Mouse (Mus musculus): ENCODE data around the gene Stambpl1. TPM values are rescaled to one million over a fixed set of nuclear protein-coding genes. Genes with fewer than 3 reads are reported as not detected.
"Not testable (repeated sequence)": the region's sequence is repeated elsewhere in the genome, so short reads cannot be mapped to it uniquely, and the experiment has no call there.

The Stambpl1 gene
- total RNA-seq, 1 experiment from 2014 or later, result 5.5 TPM

DNA sequence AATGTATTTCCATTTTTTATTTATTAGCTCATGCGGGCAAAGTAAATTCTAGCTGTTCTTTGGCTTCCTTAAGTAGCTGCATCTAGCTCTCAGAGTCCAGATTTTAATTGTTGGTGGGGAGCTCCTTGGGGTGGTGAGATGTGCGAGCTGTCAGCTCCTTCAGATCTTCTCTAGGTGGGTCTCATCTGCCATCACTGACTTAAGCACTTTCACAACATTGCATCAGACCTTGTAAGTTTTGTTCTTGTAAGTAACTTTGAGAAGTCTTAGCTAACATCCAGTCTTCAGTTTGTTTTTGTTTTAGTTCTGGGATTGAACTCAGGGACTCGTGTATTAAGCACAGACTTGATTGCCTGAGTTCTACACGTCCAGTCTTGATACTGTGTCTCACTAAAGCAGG, 6.9 kb downstream of the Stambpl1 start:
- DNase-seq, result no peak

DNA sequence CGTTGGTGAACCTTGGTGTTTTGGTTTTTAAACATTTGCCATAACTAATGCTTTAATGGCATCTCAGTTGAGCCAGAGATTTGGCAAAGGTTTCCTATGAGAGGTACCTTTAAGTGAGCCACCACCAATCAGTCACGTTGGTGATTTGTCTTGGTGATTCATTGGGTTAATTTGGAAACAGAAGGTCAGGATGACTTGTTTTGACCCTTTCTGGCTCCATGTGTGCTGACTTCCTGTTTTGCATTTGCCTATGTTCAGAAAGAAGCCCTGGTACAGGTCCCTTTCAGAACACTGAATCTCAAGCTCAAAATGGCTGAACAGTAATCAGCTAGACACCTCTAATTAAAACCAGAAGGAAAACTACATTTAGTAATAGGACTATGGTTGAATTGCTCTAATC, 7.5 kb downstream of the Stambpl1 start:
- no peak for DNase-seq

DNA sequence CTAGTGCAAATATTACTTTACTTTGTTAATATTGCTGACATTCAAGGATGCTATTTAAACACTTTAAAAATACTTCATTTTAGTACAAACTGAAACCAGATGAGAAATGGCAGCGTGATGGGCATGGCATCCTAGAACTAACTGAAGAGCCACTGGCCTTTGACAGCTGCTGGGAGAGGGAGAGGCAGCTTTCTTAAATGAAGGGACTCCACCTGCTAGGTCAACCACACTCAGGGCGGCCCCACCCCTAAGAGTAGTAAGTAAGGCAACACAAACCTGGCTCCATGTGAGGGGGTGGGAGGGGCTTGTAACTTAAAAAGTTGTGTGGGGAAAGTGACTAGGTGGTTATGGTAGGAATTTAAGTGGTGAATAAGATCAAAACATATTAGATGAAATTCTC, 10.6 kb downstream of the Stambpl1 start:
- no peak for DNase-seq

DNA sequence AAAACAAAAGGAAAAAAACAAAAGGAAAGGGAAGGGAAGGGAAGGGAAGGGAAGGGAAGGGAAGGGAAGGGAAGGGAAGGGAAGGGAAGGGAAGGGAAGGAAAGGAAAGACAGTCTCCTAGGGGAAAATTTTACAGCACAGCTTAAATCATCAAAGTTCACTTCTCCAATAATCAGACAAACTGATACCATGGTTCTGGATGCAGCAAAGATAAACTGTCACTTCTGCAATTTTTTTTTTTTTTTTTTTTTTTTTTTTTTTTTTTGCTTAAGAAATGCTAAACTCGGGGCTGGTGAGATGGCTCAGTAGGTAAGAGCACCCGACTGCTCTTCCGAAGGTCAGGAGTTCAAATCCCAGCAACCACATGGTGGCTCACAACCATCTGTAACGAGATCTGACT, 14.1 kb downstream of the Stambpl1 start:
- not testable (repeated sequence) for DNase-seq

DNA sequence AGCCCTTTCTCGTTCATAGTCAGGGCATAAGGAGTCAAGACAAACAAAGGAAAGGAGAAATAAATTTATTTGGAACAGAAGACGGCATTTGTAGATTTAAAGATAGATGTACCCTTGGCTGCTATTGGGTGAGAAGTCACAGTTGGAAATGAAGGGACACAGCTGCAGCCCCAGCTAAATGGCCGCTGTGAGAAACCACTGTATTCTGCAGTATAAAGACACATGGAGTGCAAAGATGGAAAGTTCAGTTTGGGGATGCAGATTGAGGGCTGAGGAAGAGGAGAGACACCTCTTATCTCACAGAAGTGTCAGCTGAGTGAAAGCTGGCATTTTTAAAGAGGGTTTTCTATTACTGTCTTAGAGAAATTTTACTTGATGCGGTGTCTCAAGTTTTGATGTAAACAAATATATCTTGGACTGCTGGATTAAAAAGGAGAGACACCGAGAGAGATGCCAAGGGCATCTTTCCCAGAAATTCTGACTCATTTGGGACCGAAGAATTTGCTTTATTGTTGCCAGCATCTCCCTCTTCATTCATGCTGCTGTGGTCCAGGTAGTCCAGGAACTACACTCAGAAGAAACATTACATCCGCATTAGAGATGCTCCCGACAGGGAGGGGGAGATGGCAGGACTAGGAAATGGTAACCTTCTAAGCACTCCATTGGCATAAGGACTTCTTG, 14.9 kb downstream of the Stambpl1 start:
- no peak for DNase-seq

DNA sequence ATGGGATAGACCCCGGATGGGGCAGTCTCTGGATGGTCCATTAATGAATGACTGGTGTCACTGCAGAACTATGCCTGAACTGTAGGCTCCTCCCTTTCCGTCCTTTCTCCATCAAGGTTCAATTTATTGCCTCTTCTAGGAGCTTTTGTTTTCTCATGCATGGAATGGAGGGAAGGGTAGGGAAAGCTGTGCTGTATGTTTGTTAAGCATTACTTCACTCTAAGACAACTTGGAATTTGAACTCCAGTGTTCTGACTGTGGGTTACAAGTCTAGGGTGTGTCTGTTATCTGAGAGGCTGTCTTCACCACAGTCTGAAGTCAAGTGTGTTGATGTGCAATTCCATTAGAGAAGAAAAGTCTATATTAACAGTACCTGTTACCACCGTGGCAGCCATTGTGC, 17.0 kb downstream of the Stambpl1 start:
- DNase-seq, result no peak

DNA sequence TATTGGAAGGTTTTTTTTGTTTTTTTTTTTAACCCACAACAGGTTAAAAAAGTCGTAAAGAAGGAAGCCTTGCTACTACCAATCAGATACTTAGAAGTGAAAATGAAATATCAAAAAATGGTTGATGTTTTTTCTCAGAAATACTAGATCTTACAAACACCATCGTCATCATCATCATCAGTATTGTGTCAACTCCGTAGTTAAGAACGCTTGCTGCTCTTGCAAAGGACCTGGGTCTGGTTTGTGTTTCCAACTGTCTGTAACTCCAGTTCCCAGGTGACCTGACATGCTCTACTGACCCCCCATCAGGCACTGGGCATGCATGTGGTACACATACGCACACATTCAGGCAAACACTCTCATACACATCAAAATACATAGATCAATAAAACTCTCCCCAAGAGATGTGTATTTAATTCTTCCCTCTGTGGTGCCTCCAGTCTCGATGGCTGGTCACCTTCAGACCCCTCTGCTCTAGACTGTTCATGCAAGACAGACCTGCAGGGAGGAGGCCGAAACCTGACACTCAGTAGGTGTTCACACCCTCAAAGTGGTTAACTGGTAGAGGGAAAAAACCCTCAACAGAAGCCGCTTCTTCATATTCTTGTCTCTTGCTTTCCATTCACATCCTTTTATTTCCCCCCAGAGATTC, 18.0 kb downstream of the Stambpl1 start:
- no peak for DNase-seq

DNA sequence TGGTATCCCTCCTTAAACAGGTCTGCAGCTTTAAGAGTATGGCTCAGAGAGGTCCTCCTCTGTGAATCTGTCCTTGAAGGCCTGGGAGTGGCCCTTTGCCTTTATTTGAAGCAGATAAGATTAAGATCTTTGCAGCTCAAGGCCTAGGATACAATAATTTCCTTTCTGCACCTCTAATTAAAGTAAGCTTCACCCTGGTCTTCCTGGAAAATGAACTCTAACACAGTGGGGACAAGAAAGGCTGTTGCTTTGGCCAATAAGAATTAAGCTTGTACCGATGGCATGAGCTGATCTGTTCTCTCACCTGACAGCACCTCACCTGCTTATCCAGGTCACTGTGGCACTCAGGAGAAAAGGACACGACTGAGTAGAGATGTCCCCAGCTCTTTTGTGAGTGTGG, 18.8 kb downstream of the Stambpl1 start:
- no peak for DNase-seq

DNA sequence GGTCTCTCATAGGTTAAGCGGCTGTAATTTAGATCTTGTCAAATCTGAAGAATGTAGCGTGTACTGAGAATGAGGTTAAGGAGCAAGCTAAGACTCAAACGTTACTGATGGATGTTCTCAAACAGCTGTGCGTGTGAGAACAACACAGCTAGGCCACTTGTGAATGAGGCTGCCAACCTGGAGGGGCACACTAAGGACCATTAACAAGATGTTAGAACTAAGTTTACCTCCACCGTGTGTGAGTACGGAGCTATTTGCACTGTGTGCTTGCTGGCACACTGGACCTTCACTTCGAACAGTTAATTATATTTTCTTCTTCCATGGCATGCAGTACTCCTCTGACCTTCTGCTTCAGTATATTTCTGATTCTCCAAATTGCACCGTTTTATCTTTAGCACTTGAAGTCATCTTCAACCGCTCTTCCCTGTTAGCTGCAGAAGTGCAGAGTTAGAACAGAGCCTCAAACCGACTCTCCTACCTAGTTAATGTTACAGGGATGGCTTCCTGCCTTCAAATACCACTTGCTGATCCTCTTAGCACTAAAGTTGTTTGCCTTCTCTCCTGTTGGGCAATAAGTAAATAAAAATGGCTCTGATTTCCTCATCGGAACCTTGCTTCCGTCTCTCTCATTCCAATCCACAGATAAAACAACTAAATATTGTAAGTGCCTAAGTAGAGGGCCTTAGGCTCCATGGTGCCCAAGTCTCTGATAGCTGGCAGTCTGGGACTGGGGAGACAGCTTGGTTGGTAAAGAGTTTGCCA, 20.6 kb downstream of the Stambpl1 start:
- DNase-seq, result no peak

DNA sequence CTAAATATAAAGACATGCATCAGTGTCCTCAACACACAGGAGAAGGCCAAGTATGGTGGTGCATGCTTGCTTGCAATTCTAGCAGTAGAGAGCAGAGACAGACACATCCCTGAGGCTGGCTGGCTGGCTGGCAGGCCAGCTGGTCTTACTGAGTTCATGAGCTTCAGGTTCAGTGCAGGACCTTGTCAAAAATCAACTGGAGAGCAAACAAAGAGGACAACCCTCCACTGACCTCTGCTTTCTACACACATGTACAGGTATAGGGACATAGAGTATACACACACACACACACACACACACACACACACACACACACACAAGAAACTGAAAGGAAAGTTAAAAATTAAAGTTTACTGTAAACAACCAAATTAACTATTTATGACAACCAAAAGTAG, 21.2 kb downstream of the Stambpl1 start:
- DNase-seq, result no peak

DNA sequence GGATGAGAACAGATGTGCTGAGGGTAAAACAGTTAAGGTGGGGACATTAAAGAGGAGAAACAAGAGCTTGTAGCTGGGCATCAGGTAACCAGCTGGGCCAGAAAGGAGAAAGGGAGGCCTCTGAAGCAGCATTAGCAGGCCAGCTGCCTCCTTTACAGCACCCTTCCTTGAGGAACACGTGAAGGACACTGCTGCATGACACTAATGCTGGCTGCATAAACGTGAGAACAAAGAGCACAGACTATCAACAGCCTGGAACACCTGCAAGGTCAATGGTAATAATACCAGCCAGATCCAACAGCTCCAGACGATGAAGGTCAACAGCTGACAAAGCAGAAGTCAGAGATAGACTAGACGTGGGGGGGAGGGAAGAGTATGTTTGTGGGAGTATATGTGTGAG, 22.1 kb downstream of the Stambpl1 start:
- no peak for DNase-seq

DNA sequence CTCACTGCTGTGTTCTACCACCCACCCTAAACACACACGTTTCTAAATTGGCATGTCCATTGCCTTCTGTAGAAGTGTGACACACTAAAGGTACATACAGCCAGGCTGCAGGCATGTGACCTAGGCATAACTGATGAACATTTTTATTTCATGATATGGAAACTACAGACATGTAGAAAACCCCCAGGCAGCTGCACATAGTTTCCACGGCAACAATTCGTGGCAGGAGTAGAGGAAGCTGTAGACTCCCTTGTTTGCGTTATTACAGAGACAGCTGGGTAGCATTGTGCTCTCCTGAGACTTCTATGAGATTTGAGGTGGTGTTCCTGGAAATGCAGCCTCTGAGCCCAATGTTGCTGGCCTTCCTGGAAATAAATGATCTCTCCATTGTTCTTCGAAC, 24.9 kb downstream of the Stambpl1 start:
- no peak for DNase-seq

DNA sequence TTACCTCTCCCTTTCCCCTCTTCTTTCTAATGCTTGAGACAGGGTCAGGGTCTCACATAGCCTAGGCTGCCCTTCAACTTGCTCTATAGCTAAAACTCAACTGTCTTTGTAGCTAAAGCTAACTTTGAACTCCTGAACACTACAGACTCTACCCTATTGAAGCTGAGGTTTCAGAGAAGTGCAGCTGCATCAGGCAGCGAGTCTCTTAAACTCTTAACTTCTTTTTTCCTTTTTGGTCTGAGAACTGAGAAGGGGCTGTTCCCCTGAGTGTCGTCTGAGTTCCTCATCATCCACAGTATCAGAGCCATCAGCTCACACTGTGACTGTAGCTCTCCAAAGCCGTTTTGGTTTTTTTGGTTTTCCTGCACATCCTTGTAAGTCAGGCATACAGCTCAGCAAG, 25.7 kb downstream of the Stambpl1 start:
- no peak for DNase-seq

DNA sequence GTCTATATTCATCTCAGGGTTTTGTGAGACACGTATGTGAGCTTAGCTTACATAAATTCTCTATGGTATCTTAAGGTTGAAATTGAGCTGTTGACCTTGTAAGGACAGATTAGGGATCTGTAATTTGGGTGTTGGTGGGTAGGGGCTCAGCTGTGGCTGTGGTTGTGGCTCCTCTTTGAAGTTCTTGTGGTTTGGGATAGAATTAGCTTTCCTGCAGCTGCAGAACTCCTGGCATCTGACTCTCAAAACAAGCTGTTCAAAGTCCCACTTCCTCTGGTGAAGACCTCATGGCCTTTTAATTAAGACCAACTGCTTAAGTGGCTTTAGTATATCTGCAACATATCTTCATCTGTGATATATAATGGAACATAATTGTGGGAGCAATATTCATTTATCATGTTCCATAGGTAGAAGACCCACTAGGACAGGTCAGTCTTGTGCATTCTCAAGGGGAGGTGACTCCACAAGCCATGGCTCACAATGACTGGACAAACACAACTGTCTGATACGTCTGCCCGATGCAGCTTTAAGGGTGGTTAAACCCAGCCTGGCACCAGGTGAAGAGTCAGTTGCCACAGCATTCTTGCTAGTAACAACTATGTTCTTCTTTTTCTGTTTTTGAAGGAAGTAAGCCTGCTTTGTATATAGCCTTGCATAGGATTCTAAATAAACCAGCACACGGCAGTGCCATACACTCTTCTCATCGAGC, 27.4 kb downstream of the Stambpl1 start:
- DNase-seq, result no peak

DNA sequence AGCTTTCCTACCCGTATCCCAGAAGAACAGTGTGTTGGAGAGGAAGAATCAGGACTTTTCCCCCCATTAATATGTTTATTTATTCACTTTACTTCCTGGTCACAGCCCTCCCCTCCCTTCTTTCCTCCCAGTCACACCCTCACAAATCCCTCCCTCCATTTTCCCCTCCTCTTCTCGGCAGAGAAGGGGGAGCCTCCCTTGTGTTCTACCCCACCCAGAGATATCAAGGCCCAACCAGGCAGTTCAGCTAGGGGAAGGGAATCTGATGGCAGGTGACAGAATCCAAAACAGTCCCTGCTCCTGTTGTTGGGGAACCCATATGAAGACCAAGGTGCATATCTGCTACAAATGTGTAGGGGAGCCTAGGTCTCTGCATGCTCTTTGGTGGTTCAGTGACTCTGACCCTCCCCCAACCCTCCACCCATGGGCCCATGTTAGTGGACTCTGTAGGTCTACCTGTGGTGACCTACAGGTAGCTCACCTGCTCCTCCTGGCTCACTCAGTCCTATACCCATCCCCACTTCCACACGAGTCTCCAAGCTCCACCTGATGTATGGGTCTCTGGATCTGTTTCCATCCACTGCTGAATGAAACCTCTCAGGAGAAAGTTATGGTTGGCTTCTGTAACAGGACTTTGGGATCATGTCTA, 28.8 kb downstream of the Stambpl1 start:
- no peak for DNase-seq

DNA sequence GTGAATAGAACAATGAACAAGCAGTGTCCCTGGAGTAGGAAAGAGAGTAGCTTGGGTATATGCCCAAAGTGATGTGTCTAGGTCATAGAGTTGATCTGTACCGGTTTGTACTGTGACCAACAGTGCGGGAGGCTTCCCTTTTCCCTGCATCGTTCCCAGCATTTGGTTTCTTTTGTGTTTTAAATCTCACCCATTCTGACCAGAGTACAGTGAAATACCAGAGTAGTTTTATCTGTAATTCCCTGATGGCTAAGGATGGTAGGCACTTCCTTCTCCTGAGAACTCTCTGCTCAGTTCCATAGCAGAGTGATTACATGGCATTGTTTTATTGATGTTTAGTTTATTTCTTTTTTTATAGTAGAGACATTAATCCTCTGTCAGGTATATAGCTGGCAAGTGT, 30.8 kb downstream of the Stambpl1 start:
- DNase-seq, result no peak

DNA sequence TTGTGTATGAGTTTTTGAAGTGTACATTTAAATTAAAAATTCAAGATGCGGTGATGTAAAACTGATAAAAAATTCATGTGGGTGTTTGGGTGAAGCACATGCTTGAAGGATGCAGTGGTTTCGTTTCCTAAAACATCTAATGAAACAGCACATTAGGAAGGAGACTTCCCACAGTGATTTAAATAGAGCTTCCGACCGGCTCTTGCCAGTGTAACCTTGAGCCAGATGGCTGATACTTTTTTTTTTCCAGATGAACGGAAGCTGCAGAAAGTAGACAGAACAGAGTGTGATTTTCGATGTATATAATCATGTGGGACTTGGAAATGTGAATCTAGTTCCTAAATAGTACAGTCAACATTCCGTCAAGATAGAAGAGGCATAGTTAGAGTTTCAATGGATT, 39.6 kb downstream of the Stambpl1 start:
- no peak for DNase-seq

DNA sequence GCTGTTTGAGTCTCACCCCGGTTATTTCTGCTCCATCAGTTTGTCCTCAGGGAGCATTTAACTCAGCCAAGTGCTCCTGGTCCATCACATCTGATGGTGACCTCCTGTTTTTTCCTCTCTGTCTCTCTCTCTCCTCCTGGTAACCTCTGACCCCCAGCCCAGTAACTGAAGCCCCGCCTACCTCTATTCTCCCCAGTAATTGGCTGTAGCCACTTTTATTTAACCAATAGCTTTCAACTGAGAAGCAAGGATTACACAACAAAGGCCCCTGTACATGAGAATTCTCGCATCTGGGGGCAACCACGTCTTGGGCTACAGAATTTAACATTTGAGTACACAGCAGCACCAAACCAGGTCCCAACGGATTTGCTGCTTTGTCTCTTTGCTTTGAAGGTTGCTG, 40.3 kb downstream of the Stambpl1 start:
- DNase-seq, result no peak

DNA sequence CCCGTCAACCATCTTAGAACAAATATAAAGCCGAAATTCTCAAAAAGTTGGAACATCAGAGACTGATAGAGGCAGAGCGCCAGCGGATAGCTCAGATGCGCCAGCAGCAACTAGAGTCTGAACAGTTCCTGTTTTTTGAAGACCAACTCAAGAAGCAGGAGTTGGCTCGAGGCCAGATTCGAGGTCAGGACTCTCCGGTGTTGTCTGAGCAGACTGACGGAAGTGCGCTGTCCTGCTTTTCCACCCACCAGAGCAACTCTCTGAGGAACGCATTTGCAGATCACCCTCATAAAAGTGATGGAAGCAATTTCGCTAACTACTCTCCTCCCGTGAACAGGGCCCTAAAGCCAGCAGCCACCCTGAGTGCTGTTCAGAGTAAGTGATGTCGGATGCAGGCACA, 41.9 kb downstream of the Stambpl1 start:
- DNase-seq, result peak; percentile 65

DNA sequence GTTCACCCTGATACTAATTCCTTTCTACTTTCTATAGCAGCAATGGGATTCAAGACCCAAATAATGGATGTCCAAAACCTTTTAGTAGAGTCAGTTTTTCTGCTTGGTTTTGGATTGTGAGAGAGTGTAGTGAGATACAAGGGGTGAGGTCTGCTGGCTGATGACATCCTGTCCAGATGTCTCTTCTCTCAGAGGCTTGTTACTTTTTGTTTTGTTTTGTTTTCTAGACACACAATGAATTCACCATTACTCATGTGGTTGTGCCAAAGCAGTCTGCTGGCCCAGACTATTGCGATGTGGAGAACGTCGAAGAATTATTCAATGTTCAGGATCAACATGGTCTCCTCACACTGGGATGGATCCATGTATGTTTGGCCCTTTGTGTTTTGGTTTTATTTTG, 44.0 kb downstream of the Stambpl1 start:
- no peak for DNase-seq

DNA sequence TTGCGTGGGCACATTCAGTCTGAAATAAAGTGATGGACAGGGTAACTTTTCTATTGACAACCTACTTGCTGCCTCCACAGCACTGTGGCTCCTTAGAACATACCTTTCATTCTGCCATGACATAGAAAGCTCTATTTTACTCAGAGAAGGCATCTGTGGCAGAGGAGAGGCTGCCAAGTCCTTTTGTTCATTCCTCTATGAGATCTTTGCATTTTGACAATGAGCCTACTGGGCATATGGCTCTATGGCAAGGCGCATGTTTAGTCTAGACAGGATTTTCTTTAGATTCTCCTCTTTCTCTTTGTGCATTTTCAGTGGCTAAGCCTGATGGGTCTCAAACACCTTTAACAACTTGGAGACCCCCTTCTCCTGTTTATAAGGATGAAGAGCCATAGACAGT, 45.7 kb downstream of the Stambpl1 start:
- no peak for DNase-seq

DNA sequence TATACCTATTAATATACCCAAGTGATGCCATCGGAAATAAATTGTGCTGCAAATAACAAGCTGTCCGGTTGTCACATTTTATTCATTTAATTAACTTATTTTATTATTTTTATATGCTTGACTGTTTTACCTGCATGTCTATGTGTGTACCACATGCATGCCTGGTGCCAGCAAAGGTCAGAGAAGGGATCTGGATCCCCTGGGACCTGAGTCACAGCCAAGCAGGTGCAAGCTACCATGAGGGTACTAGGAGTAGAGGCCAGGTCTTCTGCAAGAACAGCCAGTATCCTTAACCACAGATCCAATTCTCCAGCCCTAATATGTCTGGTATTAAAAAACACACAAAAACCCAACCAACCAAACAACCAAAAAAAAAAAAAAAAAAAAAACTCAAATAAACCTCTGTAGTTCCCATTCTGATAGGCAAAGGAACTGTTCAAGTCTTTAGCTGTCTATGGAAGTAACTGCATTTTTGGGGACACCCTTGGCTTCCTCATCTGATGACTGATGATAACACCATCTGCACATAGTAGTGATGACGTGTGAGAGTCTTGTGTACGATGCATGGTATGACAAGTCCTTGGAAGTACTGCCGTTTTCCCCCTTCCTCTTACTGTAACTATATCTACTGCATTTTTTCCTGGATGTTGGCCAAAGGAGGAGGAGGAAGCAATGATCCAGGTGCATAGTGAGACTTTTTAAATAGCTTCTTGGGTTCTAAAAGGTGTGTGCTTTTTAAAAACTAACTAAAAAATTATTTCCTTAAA, 48.4 kb downstream of the Stambpl1 start:
- DNase-seq, result no peak
